Mouse (Mus musculus) liver, embryonic 16.5 days (tissue): ENCODE measurements at regions not wholly inside any gene's neighbourhood (a gene's known extent, or its start where the extent isn't known, plus 50 kb on each side); places are given as distances from the start of the nearest gene placed in this dataset.
"Not testable (repeated sequence)": the region's sequence is repeated elsewhere in the genome, so short reads cannot be mapped to it uniquely, and the experiment has no call there.

ENCODE experiments used
- ATAC-seq: fragments of 200-750 bp; cut with Nextera tagmentation; 2 replicates; pipeline ENCODE4 v1.8.0; 2017; ENCODE audit warnings: low read depth, mild to moderate bottlenecking, moderate number of reproducible peaks, moderate library complexity
- H3K27ac ChIP-seq: fragments of 300-500 bp; sonication (generic); 2 replicates; pipeline ENCODE4 v1.5.1; 2014; ENCODE audit warnings: mild to moderate bottlenecking, low read length
- H3K27me3 ChIP-seq: fragments of 300-500 bp; sonication (generic); 2 replicates; pipeline ENCODE4 v1.6.1; 2014; ENCODE audit warnings: low read depth, low read length, mixed read lengths; ENCODE audit not compliant: control insufficient read depth, insufficient read depth
- H3K36me3 ChIP-seq: fragments of 300-500 bp; sonication (generic); 2 replicates; pipeline ENCODE4 v1.6.1; 2014; ENCODE audit warnings: mild to moderate bottlenecking; ENCODE audit not compliant: control insufficient read depth, insufficient read depth
- H3K4me1 ChIP-seq: fragments of 300-500 bp; sonication (generic); 2 replicates; pipeline ENCODE4 v1.6.1; 2014; ENCODE audit warnings: low read depth, low read length, mixed read lengths; ENCODE audit not compliant: control insufficient read depth
- H3K4me2 ChIP-seq: fragments of 300-500 bp; sonication (generic); 2 replicates; pipeline ENCODE4 v1.6.1; 2014; ENCODE audit warnings: low read depth, low read length, mixed read lengths
- H3K4me3 ChIP-seq: fragments of 300-500 bp; sonication (generic); 2 replicates; pipeline ENCODE4 v1.5.1; 2014; ENCODE audit warnings: low read depth, mild to moderate bottlenecking, low read length
- H3K9ac ChIP-seq: fragments of 300-500 bp; sonication (generic); 2 replicates; pipeline ENCODE4 v1.6.1; 2014; ENCODE audit warnings: low read depth, low read length
- H3K9me3 ChIP-seq: fragments of 300-500 bp; sonication (generic); replicated peaks from 2 replicates; pipeline ENCODE4 v1.6.1; 2016; ENCODE audit warnings: low read length; ENCODE audit not compliant: control insufficient read depth
- WGBS: fragments of 180-500 bp; shearing (Covaris S2); extraction: QIAGEN DNeasy Blood & Tissue Kit; methylation state at CpG from one replicate; pipeline ENCODE4 v1.1.7; 2014; ENCODE audit not compliant: insufficient replicate concordance; 5-methylcytosine and 5-hydroxymethylcytosine counted together

DNA sequence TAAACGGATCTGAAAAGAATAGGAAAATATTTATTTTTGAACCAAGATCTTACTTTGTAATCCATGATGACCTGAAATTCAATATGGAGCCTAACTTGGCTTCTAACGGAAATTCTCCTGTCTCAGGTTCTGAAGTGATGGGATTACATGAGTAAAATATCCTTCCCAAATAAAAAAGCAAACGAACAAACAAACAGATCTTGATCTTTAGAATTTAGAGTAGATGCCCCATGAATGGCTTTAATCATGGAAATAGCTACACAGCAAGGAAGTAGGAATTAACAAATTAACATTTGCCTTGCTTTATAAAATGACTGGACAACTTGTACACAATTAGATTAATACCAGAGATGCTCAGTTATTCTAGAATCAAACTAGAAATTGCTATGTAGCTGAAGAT lies 243.8 kb downstream of the Mef2c start:
- peaks cover 18% of the 10 kb centered on the region for H3K27me3 ChIP-seq
- no peak overlapping the region for H3K27ac ChIP-seq
- no peaks in the 10 kb centered on the region for H3K4me1 ChIP-seq
- H3K36me3 ChIP-seq = no peaks in the 10 kb centered on the region
- no peak overlapping the region for H3K9ac ChIP-seq
- no peak overlapping the region for H3K4me3 ChIP-seq
- no peak overlapping the region for H3K4me2 ChIP-seq
- no peak for ATAC-seq
- 39% methylated on average over 3 of the region's 3 CpGs for WGBS
- no peaks in the 10 kb centered on the region for H3K9me3 ChIP-seq

DNA sequence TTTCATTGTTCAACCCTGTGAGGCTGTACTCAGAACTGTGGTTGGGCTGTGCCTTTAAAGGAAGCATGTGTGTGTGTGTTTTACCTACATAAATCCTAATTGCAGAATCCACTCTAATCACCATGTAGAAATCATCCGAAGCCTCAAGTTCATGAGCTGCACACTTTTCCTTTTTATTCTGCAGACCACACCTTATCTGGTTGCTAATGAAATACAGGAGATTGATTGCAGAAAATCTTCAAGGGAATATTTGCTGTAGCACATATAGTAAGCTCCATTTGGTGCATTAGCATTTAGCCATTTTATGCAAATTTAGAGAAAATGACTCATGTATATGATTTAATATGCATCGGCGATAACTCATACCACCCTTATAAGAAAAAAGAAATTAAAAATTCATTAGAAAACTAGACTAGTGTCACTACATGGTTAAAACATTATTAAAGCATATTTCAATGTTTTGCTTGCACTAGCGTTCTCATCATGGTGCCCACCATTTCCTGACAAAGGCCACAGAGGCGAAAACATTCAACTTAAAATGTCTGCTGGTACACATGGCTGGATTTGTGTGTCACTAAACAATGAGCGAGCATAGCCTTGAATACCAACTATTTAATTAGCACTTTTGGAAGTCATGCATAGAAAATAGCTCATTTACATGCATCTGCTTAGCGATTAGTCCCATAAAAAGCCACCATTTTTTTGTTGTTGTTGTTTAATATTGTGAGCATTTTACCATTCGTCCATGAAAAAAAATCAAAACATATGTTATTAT lies 245.7 kb downstream of the Mef2c start:
- Histone ChIP-seq H3K9ac (no peak overlapping the region), H3K4me1 (no peaks in the 10 kb centered on the region), H3K27ac (no peak overlapping the region), H3K9me3 (no peaks in the 10 kb centered on the region), H3K27me3 (peaks cover 15% of the 10 kb centered on the region), H3K36me3 (no peaks in the 10 kb centered on the region), H3K4me3 (no peak overlapping the region), H3K4me2 (no peak overlapping the region)
- ATAC-seq = no peak
- WGBS = 54% methylated on average over 8 of the region's 8 CpGs

DNA sequence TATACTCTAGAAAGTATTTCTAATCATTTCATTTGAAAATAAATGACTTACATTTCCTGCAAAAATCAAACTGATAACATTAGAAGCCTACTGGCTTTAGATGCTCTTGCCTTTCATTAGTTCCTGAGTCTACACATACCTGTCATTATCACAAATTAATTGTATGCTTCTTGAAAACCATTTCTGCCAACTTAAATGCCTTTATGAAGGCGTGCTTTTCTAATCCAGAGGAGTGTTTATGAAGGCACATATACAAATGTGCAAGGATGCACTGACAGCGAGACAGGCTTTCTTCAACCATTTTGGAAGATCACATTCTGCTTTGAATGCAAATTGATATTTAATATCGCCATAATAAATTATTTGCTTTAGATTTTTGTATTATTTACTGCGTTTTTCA lies 246.6 kb downstream of the Mef2c start:
- peaks cover 7% of the 10 kb centered on the region for H3K27me3 ChIP-seq
- ATAC-seq = no peak
- no peak overlapping the region for H3K4me2 ChIP-seq
- H3K36me3 ChIP-seq = no peaks in the 10 kb centered on the region
- H3K9me3 ChIP-seq = no peaks in the 10 kb centered on the region
- 41% methylated on average over 4 of the region's 4 CpGs for WGBS
- H3K4me1 ChIP-seq = no peaks in the 10 kb centered on the region
- no peak overlapping the region for H3K27ac ChIP-seq
- no peak overlapping the region for H3K9ac ChIP-seq
- H3K4me3 ChIP-seq = no peak overlapping the region

DNA sequence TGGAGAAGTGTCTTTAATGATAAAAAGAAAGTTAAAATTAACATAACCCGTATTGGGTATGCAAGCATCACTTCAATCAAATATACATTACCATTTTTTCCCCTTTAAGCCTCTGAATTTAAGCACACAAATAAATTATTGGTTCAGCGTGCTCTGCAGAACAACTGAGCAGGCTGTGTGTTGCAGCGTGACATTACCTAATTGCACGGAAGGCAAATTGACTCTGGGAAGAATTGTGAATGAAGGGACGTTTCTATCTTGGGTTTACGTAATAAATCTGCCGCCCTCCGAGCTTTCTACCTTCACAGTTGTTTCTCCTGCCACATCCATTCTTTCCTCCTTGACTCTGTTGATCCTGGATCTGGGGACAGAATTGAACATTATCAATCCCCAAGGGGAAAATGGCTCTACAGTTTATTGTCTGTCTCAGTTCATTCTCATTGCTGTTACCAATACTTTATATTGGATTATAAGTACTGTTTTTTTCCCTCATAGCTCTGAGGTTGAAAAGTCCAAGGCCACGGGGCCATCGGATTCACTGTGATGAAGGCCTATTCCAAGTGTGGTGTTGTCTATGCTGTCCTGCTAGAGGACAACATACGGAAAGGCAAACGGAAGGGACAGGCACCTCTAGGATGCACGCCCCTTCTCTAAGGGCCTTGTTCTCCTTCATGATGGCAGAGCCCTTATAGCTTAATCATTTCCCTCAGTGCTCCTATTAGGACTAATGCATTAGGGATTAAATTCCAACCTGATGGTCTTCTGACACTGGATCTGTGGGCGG lies 256.7 kb downstream of the Mef2c start:
- Histone ChIP-seq H3K4me3 (no peak overlapping the region), H3K27me3 (no peaks in the 10 kb centered on the region), H3K36me3 (no peaks in the 10 kb centered on the region), H3K27ac (no peak overlapping the region), H3K9ac (no peak overlapping the region), H3K4me1 (no peaks in the 10 kb centered on the region), H3K9me3 (no peaks in the 10 kb centered on the region), H3K4me2 (no peak overlapping the region)
- WGBS = 67% methylated on average over 14 of the region's 14 CpGs
- no peak for ATAC-seq

DNA sequence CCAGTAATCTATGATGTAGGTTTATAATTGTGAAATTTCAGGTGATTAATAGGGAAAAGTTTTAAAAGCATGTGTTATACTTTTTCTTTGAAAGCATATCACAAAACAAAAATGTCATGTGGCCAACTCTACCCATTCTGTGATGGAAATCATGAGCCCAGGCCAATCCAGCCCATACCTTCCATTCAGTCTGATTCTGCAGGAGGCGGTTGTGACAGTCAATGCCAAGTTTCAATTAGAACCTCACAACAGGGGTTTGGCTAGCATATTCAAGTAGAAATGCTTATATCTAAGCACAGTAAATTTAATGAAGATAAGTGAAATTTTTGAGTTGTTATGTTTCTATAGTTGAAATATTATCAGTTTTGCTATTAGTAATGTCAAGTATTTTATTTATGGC lies 258.6 kb downstream of the Mef2c start:
- Histone ChIP-seq H3K9ac (no peak overlapping the region), H3K27me3 (no peaks in the 10 kb centered on the region), H3K9me3 (no peaks in the 10 kb centered on the region), H3K4me3 (no peak overlapping the region), H3K36me3 (no peaks in the 10 kb centered on the region), H3K4me1 (no peaks in the 10 kb centered on the region), H3K4me2 (no peak overlapping the region), H3K27ac (no peak overlapping the region)
- 63% methylated on average over 1 of the region's 1 CpGs for WGBS
- ATAC-seq = no peak

DNA sequence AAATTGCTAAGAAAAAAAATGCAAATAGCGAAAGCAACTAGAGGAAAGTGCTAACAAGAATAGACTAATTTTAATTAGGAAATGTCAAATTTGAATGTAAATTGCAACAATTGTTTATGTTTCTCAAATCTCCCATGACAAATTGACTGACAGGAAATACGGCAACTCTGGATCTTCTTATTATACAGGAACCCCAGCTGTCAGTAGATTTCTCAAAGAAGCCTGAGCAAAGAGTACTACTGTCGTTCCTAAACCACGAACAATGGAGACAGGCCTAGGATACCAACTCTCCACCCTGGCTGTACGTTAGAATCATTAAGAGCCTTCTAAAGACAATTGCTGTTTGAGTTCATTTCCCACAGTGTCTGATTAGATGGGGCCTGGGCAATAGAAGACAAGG lies 259.5 kb downstream of the Mef2c start:
- not testable (repeated sequence) for H3K4me1 ChIP-seq, H3K4me2 ChIP-seq, H3K27ac ChIP-seq, ATAC-seq, H3K27me3 ChIP-seq, H3K9ac ChIP-seq, H3K36me3 ChIP-seq, H3K9me3 ChIP-seq, H3K4me3 ChIP-seq
- 48% methylated on average over 5 of the region's 5 CpGs for WGBS

DNA sequence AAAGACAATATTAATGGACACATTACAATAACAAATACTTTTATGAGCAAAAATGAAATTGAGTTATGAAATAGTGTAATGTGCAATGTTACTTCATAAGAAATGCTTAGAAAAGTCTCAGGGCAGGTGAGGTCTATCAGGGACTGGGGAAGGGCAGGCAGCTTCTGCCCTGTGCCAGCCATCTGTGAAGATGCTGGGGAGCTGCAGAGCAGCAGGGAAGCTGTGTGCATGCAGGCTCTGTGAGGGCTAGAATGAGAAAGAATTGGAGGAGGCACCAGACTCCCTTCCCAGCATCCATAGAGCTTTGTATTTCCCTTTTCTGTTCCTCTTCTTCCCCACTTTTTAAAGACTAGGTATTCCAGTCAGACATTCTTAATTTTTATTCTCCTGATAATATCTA lies 281.8 kb downstream of the Mef2c start:
- no peaks in the 10 kb centered on the region for H3K36me3 ChIP-seq
- H3K27ac ChIP-seq = no peak overlapping the region
- no peak overlapping the region for H3K9ac ChIP-seq
- ATAC-seq = no peak
- no peaks in the 10 kb centered on the region for H3K4me1 ChIP-seq
- no peaks in the 10 kb centered on the region for H3K9me3 ChIP-seq
- no peak overlapping the region for H3K4me3 ChIP-seq
- H3K4me2 ChIP-seq = no peak overlapping the region
- H3K27me3 ChIP-seq = no peaks in the 10 kb centered on the region

DNA sequence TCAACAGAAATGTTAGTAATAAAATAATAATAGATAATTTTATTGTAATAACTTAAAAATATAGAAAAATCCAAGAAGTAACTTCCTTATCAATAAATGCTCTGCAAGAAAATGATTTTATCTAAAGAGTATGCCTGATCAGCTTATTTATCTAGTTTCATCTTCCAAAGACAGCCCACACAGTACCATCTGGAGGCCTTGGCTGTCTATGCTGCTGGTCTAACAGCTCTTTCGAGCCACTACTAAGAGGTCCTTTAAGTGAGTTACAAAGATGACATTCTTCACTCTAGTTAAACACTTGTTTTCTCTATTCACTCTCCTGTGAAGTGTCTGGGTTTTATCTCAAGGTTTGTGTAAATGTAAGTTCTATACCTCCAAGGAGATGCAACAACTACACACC lies 305.7 kb downstream of the Mef2c start:
- no peak overlapping the region for H3K27ac ChIP-seq
- no peaks in the 10 kb centered on the region for H3K9me3 ChIP-seq
- ATAC-seq = no peak
- 52% methylated on average over 1 of the region's 1 CpGs for WGBS
- H3K4me3 ChIP-seq = no peak overlapping the region
- H3K36me3 ChIP-seq = no peaks in the 10 kb centered on the region
- no peak overlapping the region for H3K9ac ChIP-seq
- no peaks in the 10 kb centered on the region for H3K4me1 ChIP-seq
- no peaks in the 10 kb centered on the region for H3K27me3 ChIP-seq
- H3K4me2 ChIP-seq = no peak overlapping the region

DNA sequence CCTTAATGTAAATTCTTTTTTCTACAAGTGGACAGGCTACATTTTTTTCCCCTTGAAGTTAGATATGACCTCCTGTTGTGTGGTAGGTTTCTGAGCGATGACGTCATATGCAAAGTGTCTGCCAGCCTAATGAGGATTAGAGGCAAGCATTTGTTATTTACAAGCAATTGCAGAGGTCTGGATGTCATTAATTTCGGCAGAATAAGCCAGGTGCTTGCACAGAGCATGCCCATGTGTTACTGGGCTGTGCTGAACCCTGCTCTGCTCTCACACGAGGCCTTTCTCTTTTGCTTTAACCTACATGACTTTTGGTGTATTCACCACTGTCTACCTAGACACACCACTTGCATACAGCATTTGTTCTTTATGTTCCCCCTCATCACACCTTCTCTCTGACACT lies 316.5 kb downstream of the Mef2c start:
- WGBS = 41% methylated on average over 4 of the region's 4 CpGs
- Histone ChIP-seq H3K4me1 (no peaks in the 10 kb centered on the region), H3K4me3 (no peak overlapping the region), H3K9ac (no peak overlapping the region), H3K9me3 (no peaks in the 10 kb centered on the region), H3K4me2 (no peak overlapping the region), H3K36me3 (no peaks in the 10 kb centered on the region), H3K27ac (no peak overlapping the region), H3K27me3 (no peaks in the 10 kb centered on the region)
- no peak for ATAC-seq
